Mouse (Mus musculus): Measurements from ENCODE around the gene Izumo2. TPM values are rescaled to one million over a fixed set of nuclear protein-coding genes. Genes with fewer than 3 reads are reported as not detected.

The Izumo2 gene
- polyA plus RNA-seq (2015; fragmentation: Nextera tagmentation; extraction: Ambion mirVana), result not detected in 2 replicates

DNA sequence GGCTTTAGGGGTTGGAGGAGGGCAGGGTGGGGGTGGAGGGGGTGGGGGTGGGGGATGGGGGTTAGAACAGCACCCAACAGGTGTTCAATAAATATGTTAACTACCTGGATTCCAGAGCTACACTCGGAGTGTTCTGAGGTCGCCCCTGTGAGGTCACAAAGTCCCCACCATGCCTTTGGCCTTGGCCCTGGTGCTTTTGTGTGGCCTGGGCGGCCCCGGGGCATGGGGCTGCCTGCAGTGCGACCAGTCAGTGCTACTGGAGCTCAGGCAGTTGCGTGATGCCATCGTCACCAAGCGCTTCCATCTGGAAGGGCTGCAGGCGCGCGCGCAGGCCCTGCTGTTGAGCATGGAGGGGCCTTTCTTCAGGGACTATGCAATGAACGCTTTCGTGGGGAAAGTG lies at the start of gene Izumo2:
TSS of gene Izumo2 (plus strand) at position 169 of the 400 bp plus-strand sequence.
- Histone ChIP-seq H3K4me3 (replicated peaks) (no peak within 1 kb of the TSS), H3K9me3 (no peaks in the 10 kb centered on the region), H3K4me2 (no peak within 1 kb of the TSS), H3K27ac (no peak within 1 kb of the TSS), H3K27me3 (replicated peaks) (no peaks in the 10 kb centered on the region), H3K36me3 (no peaks in the 10 kb centered on the region), H3K9ac (no peak within 1 kb of the TSS), H3K4me1 (no peaks in the 10 kb centered on the region)
- no peak for ATAC-seq (ENCODE audit: insufficient read depth, low FRiP score, low read depth)
- WGBS, result 75% methylated on average over 14 of the region's 14 CpGs

GRCm38 (mm10) chr7:44661219-44661618 lies 47.3 kb upstream of the Izumo2 start:
- Histone ChIP-seq H3K4me1 (0 out of 2 replicates have a peak, but pooled peaks cover 2% of the 10 kb centered on the region), H3K27ac (no peak overlapping the region), H3K27me3 (replicated peaks) (no peaks in the 10 kb centered on the region), H3K4me2 (no peak overlapping the region), H3K9ac (no peak overlapping the region), H3K9me3 (no peaks in the 10 kb centered on the region), H3K36me3 (no peaks in the 10 kb centered on the region), H3K4me3 (replicated peaks) (no peak overlapping the region)
- 69% methylated on average over 5 of the region's 5 CpGs for WGBS
- ATAC-seq (ENCODE audit: insufficient read depth, low FRiP score, low read depth), result no peak

DNA sequence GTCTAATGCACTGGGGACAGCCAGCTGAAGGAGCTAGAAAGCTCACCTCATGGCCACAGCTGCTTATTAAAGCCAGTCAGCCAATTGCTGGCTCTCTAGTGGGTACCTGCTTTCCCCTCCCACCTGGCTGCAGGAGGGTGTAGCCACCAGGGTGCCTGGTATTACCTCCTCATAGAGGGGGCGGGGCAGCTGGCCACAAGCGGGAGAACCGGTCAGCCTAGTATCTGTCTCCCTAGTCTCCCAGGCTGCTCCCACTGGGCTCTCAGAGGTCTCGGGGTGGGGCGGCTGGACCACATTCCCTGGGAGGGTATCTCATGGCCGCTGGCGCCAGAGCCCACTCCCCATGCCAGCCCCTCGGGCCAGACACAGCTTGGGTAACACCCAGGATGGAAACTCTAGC lies 46.4 kb upstream of the Izumo2 start:
- 0 out of 2 replicates have a peak, but pooled peaks cover 2% of the 10 kb centered on the region for H3K4me1 ChIP-seq
- peak overlapping the region; percentile 29 for H3K4me2 ChIP-seq
- peak overlapping the region; percentile 73; the same call in 1 of the 2 replicates for H3K27ac ChIP-seq
- 9% methylated on average over 8 of the region's 8 CpGs for WGBS
- H3K9ac ChIP-seq, result no peak overlapping the region
- peak; percentile 92 for ATAC-seq (ENCODE audit: insufficient read depth, low FRiP score, low read depth)
- H3K36me3 ChIP-seq, result no peaks in the 10 kb centered on the region
- H3K9me3 ChIP-seq, result no peaks in the 10 kb centered on the region
- no peaks in the 10 kb centered on the region for H3K27me3 ChIP-seq (replicated peaks)
- H3K4me3 ChIP-seq (replicated peaks), result no peak overlapping the region

DNA sequence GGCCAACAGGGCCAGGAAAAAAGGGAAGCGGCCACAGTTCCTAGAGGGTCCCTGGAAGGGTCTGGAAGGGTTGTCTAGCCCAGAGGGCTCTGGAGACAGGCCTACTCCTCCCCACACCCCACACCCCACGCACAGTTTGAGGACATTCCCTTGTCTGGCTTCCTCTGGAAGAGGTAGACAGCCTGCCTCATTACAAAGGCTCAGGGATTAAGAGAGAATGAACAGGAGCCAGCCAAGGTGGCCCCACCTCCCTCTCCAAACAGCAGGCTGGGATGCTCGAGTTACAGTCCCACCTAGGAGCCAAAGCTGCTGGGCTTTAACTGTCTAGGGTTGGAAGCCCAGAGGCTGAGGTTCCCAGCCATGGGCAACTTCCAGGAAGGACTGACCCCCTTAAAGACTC lies 46.0 kb upstream of the Izumo2 start:
- no peak for ATAC-seq (ENCODE audit: insufficient read depth, low FRiP score, low read depth)
- peak overlapping the region; percentile 29 for H3K4me2 ChIP-seq
- H3K4me3 ChIP-seq (replicated peaks), result no peak overlapping the region
- no peaks in the 10 kb centered on the region for H3K36me3 ChIP-seq
- H3K4me1 ChIP-seq, result 0 out of 2 replicates have a peak, but pooled peaks cover 2% of the 10 kb centered on the region
- H3K27me3 ChIP-seq (replicated peaks), result no peaks in the 10 kb centered on the region
- H3K27ac ChIP-seq, result peak overlapping the region; percentile 73; the same call in 1 of the 2 replicates
- no peak overlapping the region for H3K9ac ChIP-seq
- H3K9me3 ChIP-seq, result no peaks in the 10 kb centered on the region
- 7% methylated on average over 3 of the region's 3 CpGs for WGBS

- Histone ChIP-seq H3K4me1 (0 out of 2 replicates have a peak, but pooled peaks cover 2% of the 10 kb centered on the region), H3K4me3 (replicated peaks) (no peak overlapping the region), H3K9me3 (no peaks in the 10 kb centered on the region), H3K27ac (peak overlapping the region; percentile 73; the same call in 1 of the 2 replicates), H3K9ac (no peak overlapping the region), H3K36me3 (no peaks in the 10 kb centered on the region), H3K4me2 (no peak overlapping the region), H3K27me3 (replicated peaks) (no peaks in the 10 kb centered on the region)
- WGBS, result 74% methylated on average over 5 of the region's 5 CpGs
- ATAC-seq (ENCODE audit: insufficient read depth, low FRiP score, low read depth), result no peak
Observed at GRCm38 (mm10) chr7:44663546-44663945, 45.0 kb upstream of the Izumo2 start.

DNA sequence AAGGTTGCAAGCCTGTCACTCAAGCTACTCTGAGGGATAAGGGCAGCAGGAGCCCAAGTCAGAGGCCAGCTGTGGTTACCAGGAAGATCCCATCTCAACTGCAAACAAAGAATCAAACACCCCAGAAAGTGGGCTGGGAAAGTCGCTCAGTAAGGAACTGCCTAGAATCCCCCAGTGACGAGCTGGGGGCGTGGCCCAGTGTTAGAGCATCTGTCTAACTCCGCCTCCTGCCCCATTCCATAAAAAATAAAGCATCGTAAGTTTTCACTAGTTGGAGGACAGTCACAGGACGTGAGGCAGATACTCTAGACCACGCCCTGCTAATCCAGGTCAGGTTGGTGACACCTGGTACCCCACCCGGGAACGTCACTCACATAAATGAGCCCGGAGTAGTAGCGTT lies 43.8 kb upstream of the Izumo2 start:
- Histone ChIP-seq H3K27me3 (replicated peaks) (no peaks in the 10 kb centered on the region), H3K36me3 (no peaks in the 10 kb centered on the region), H3K27ac (no peak overlapping the region), H3K4me2 (no peak overlapping the region), H3K9ac (no peak overlapping the region), H3K4me1 (0 out of 2 replicates have a peak, but pooled peaks cover 2% of the 10 kb centered on the region), H3K9me3 (no peaks in the 10 kb centered on the region), H3K4me3 (replicated peaks) (no peak overlapping the region)
- 39% methylated on average over 11 of the region's 11 CpGs for WGBS
- no peak for ATAC-seq (ENCODE audit: insufficient read depth, low FRiP score, low read depth)

DNA sequence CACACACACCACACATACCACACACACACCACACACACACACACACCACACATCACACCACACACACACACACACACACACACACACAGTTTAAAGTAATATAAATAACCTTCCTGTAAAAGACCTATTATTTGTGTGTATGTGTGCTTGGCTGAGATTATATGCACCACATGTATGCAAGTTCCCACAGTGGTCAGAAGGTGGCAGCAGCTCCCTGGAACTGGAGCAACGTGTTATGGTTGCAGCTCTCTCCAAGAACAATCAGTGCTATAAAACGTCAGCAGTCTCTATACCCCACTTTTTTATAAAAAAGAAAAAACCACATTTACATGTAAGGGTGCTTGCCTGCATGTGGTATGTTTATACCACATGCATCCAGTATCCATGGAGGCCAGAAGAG lies 42.1 kb upstream of the Izumo2 start:
- Histone ChIP-seq H3K36me3 (no peaks in the 10 kb centered on the region), H3K9me3 (no peaks in the 10 kb centered on the region), H3K4me2 (no peak overlapping the region), H3K4me1 (0 out of 2 replicates have a peak, but pooled peaks cover 11% of the 10 kb centered on the region), H3K9ac (no peak overlapping the region), H3K4me3 (replicated peaks) (no peak overlapping the region), H3K27ac (no peak overlapping the region), H3K27me3 (replicated peaks) (peaks cover 6% of the 10 kb centered on the region; the same call in 1 of the 2 replicates)
- no peak for ATAC-seq (ENCODE audit: insufficient read depth, low FRiP score, low read depth)
- WGBS, result 79% methylated on average over 2 of the region's 2 CpGs

GRCm38 (mm10) chr7:44667996-44668738 lies 40.4 kb upstream of the Izumo2 start:
- Histone ChIP-seq H3K9ac (no peak overlapping the region), H3K4me1 (0 out of 2 replicates have a peak, but pooled peaks cover 9% of the 10 kb centered on the region), H3K4me3 (replicated peaks) (peak overlapping the region; percentile 27), H3K27me3 (replicated peaks) (peaks cover 6% of the 10 kb centered on the region; the same call in 1 of the 2 replicates), H3K27ac (peak overlapping the region; percentile 77; the same call in 1 of the 2 replicates), H3K9me3 (no peaks in the 10 kb centered on the region), H3K36me3 (no peaks in the 10 kb centered on the region), H3K4me2 (peak overlapping the region; percentile 36)
- peak; percentile 27 for ATAC-seq (ENCODE audit: insufficient read depth, low FRiP score, low read depth)
- 57% methylated on average over 13 of the region's 13 CpGs for WGBS

- Histone ChIP-seq H3K36me3 (no peaks in the 10 kb centered on the region), H3K4me1 (0 out of 2 replicates have a peak, but pooled peaks cover 9% of the 10 kb centered on the region), H3K9ac (no peak overlapping the region), H3K27ac (peak overlapping the region; percentile 77; the same call in 1 of the 2 replicates), H3K4me3 (replicated peaks) (peak overlapping the region; percentile 27), H3K27me3 (replicated peaks) (peaks cover 6% of the 10 kb centered on the region; the same call in 1 of the 2 replicates), H3K4me2 (peak overlapping the region; percentile 36), H3K9me3 (no peaks in the 10 kb centered on the region)
- WGBS, result 13% methylated on average over 21 of the region's 21 CpGs
- no peak for ATAC-seq (ENCODE audit: insufficient read depth, low FRiP score, low read depth)
Observed at GRCm38 (mm10) chr7:44669103-44669502, 39.4 kb upstream of the Izumo2 start.

DNA sequence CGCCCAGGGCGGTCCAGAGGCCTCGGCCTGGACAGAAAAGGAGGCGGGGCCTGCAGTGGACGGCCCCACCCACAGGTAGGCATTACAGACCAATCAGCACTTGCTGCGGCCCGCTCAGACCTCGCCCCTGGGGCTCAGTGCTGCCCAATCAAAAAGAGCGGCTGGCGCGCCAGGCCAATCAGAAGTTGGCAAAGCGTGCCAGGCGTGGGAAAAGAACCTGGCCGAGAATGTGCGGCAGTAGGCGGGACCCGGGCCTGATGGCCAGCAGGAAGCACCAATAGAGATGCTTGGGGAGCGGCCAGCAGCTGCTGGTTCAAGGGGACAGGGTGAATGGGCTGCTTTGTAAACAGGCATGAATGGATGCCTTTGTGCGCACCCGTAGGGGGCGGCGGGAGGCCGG lies 37.7 kb upstream of the Izumo2 start, which contains the start of gene Myh14:
TSS of gene Myh14 (minus strand) at position 41 of the 400 bp plus-strand sequence.
- peak; percentile 91 for ATAC-seq (ENCODE audit: insufficient read depth, low FRiP score, low read depth)
- H3K36me3 ChIP-seq, result no peaks in the 10 kb centered on the region
- 0 out of 2 replicates have a peak, but pooled peaks cover 9% of the 10 kb centered on the region for H3K4me1 ChIP-seq
- H3K9me3 ChIP-seq, result no peaks in the 10 kb centered on the region
- 0% methylated on average over 22 of the region's 23 CpGs for WGBS
- H3K27me3 ChIP-seq (replicated peaks), result peaks cover 6% of the 10 kb centered on the region; the same call in 1 of the 2 replicates
- peak within 1 kb of the TSS; percentile 29 for H3K4me3 ChIP-seq (replicated peaks)
- H3K9ac ChIP-seq, result no peak within 1 kb of the TSS
- H3K27ac ChIP-seq, result peak within 1 kb of the TSS; percentile 21; the same call in 1 of the 2 replicates
- H3K4me2 ChIP-seq, result peak within 1 kb of the TSS; percentile 55

DNA sequence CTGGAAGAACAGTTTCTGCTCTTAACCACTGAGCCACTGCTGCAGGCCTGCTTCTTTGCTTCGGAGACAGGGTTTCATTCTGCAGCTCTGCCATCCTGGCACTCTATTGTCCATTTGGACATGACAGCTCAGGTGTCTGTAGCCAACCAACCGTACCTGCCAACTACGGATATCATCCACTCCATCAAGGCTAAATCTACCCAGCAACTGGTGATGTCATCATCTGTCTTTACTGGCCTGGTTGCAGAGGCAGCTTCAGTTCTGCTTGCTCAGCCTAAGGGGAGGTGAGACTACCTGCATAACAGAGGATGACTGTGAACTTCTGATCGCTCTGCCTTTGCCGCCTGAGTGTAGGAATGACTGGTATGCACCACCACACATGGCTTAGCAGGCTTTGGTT lies 36.3 kb upstream of the Izumo2 start:
- no peak overlapping the region for H3K9ac ChIP-seq
- ATAC-seq (ENCODE audit: insufficient read depth, low FRiP score, low read depth), result no peak
- no peaks in the 10 kb centered on the region for H3K36me3 ChIP-seq
- H3K9me3 ChIP-seq, result no peaks in the 10 kb centered on the region
- 67% methylated on average over 5 of the region's 5 CpGs for WGBS
- H3K4me1 ChIP-seq, result 0 out of 2 replicates have a peak, but pooled peaks cover 9% of the 10 kb centered on the region
- H3K4me2 ChIP-seq, result no peak overlapping the region
- no peak overlapping the region for H3K4me3 ChIP-seq (replicated peaks)
- peaks cover 6% of the 10 kb centered on the region; the same call in 1 of the 2 replicates for H3K27me3 ChIP-seq (replicated peaks)
- H3K27ac ChIP-seq, result no peak overlapping the region

GRCm38 (mm10) chr7:44674511-44674910 lies 34.0 kb upstream of the Izumo2 start:
- Histone ChIP-seq H3K36me3 (no peaks in the 10 kb centered on the region), H3K4me3 (replicated peaks) (no peak overlapping the region), H3K4me1 (0 out of 2 replicates have a peak, but pooled peaks cover 9% of the 10 kb centered on the region), H3K4me2 (no peak overlapping the region), H3K27me3 (replicated peaks) (peaks cover 6% of the 10 kb centered on the region; the same call in 1 of the 2 replicates), H3K9me3 (no peaks in the 10 kb centered on the region), H3K27ac (no peak overlapping the region), H3K9ac (no peak overlapping the region)
- ATAC-seq (ENCODE audit: insufficient read depth, low FRiP score, low read depth), result no peak
- 69% methylated on average over 4 of the region's 4 CpGs for WGBS

Measured in stomach, embryonic 15.5 days (tissue).